Mouse (Mus musculus) cerebellum, adult 2 months (tissue): Measurements from ENCODE around the gene Ier5l.

Experiments used
- CTCF ChIP-seq: fragments of 200-500 bp; IDR thresholded peaks from 2 replicates; pipeline ENCODE4 v1.5.1; 2011; ENCODE audit warnings: low read depth, mild to moderate bottlenecking, control low read depth, low read length, moderate library complexity, borderline replicate concordance; ENCODE audit not compliant: insufficient read depth
- POLR2A ChIP-seq: fragments of 200-500 bp; IDR thresholded peaks from 2 replicates; pipeline ENCODE4 v1.6.1; 2011; ENCODE audit warnings: low read length, control low read depth, borderline replicate concordance; ENCODE audit not compliant: insufficient read depth

DNA sequence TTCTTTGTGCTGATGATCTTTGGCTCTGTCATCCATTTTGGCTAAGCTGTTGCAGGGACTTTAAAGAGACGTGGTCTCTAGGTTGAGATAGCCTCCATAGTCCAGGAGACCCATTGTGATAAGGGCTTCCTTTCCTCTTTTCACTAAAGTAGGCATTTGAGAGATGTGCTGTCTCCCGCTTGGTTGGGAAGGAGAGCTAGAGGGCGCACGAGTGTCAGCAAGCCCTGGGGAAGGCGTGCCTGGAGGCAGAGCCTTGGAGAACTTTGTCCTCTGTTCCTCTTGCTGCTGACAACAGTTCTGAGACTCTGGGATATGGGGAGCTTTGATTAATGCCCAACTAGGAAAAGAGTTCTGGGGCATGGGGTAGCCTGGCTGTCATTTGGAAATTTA, 37.9 kb downstream of the Ier5l start:
- TF ChIP-seq CTCF (no peak), POLR2A (no peak)
